Mouse (Mus musculus) liver, embryonic 13.5 days (tissue): Measurements from ENCODE around the gene Uba5. TPM values are rescaled to one million over a fixed set of nuclear protein-coding genes. Genes with fewer than 3 reads are reported as not detected.

Experiments used
- ATAC-seq: fragments of 200-750 bp; cut with Nextera tagmentation; 2 replicates; pipeline ENCODE4 v1.8.0; 2017; ENCODE audit warnings: low read depth, mild to moderate bottlenecking, moderate number of reproducible peaks, moderate library complexity
- DNase-seq: peaks from one replicate; pipeline ENCODE4 v3.0.0; 2022
- H3K27ac ChIP-seq: fragments of 300-500 bp; sonication (generic); 2 replicates; pipeline ENCODE4 v1.5.1; 2015; ENCODE audit warnings: moderate library complexity, mild to moderate bottlenecking, inconsistent platforms
- H3K27me3 ChIP-seq: fragments of 300-500 bp; sonication (generic); 2 replicates; pipeline ENCODE4 v1.6.1; 2015; ENCODE audit warnings: mild to moderate bottlenecking, inconsistent platforms
- H3K36me3 ChIP-seq: fragments of 300-500 bp; sonication (generic); 2 replicates; pipeline ENCODE4 v1.6.1; 2015; ENCODE audit warnings: mild to moderate bottlenecking, inconsistent platforms
- H3K4me1 ChIP-seq: fragments of 300-500 bp; sonication (generic); replicated peaks from 2 replicates; pipeline ENCODE4 v1.6.1; 2015; ENCODE audit warnings: inconsistent platforms
- H3K4me2 ChIP-seq: fragments of 300-500 bp; sonication (generic); 2 replicates; pipeline ENCODE4 v1.6.1; 2015; ENCODE audit warnings: inconsistent platforms, mild to moderate bottlenecking, moderate library complexity
- H3K4me3 ChIP-seq: fragments of 300-500 bp; sonication (generic); replicated peaks from 2 replicates; pipeline ENCODE4 v1.5.1; 2015; ENCODE audit warnings: mild to moderate bottlenecking, inconsistent platforms
- H3K9ac ChIP-seq: fragments of 300-500 bp; sonication (generic); 2 replicates; pipeline ENCODE4 v1.6.1; 2015; ENCODE audit warnings: mild to moderate bottlenecking, inconsistent platforms
- H3K9me3 ChIP-seq: fragments of 300-500 bp; sonication (generic); replicated peaks from 2 replicates; pipeline ENCODE4 v1.6.1; 2016; ENCODE audit warnings: inconsistent platforms
- WGBS: fragments of 180-500 bp; shearing (Covaris S2); methylation state at CpG from one replicate; pipeline ENCODE4 v1.1.7; 2015; ENCODE audit not compliant: insufficient replicate concordance; 5-methylcytosine and 5-hydroxymethylcytosine counted together
- polyA plus RNA-seq: library from polyadenylated mRNA; unstranded; fragments of >200 nt; fragmentation: Nextera tagmentation; extraction: Ambion mirVana; gene quantifications from 2 replicates; pipeline ENCODE4 v1.2.1, GENCODE M21; 2015

Uba5 gene
- polyA plus RNA-seq, 1 experiment from 2014 or later, result 20.6 TPM

GRCm38 (mm10) chr9:104092945-104093344, 30.0 kb upstream of the Uba5 start:
- WGBS, result 83% methylated on average over 5 of the region's 5 CpGs

GRCm38 (mm10) chr9:104088555-104088954, 25.6 kb upstream of the Uba5 start:
- WGBS, result 63% methylated on average over 8 of the region's 8 CpGs
- H3K9me3 ChIP-seq, result no peaks in the 10 kb centered on the region
- H3K4me2 ChIP-seq, result no peak overlapping the region
- DNase-seq (no peak), ATAC-seq (no peak)
- no peak overlapping the region for H3K27ac ChIP-seq
- H3K9ac ChIP-seq, result no peak overlapping the region
- no peaks in the 10 kb centered on the region for H3K4me1 ChIP-seq
- no peaks in the 10 kb centered on the region for H3K27me3 ChIP-seq
- no peak overlapping the region for H3K4me3 ChIP-seq
- H3K36me3 ChIP-seq, result peaks cover 6% of the 10 kb centered on the region; the same call in 1 of the 2 replicates

More at GRCm38 (mm10) chr9:104092945-104093344, 30.0 kb upstream of the Uba5 start:
- DNase-seq (no peak), ATAC-seq (no peak)
- Histone ChIP-seq H3K9me3 (no peaks in the 10 kb centered on the region), H3K27me3 (no peaks in the 10 kb centered on the region), H3K36me3 (0 out of 2 replicates have a peak, but pooled peaks cover 5% of the 10 kb centered on the region), H3K27ac (no peak overlapping the region), H3K4me2 (no peak overlapping the region), H3K9ac (no peak overlapping the region), H3K4me1 (no peaks in the 10 kb centered on the region), H3K4me3 (no peak overlapping the region)

GRCm38 (mm10) chr9:104085730-104086429, 22.9 kb upstream of the Uba5 start:
- H3K36me3 ChIP-seq, result peaks cover 15% of the 10 kb centered on the region
- ATAC-seq, result no peak
- no peak overlapping the region for H3K9ac ChIP-seq
- no peak for DNase-seq
- H3K4me2 ChIP-seq, result no peak overlapping the region
- no peaks in the 10 kb centered on the region for H3K4me1 ChIP-seq
- no peak overlapping the region for H3K27ac ChIP-seq
- no peak overlapping the region for H3K4me3 ChIP-seq
- 69% methylated on average over 4 of the region's 4 CpGs for WGBS
- no peaks in the 10 kb centered on the region for H3K27me3 ChIP-seq
- H3K9me3 ChIP-seq, result no peaks in the 10 kb centered on the region

- Histone ChIP-seq H3K27me3 (no peaks in the 10 kb centered on the region), H3K4me1 (no peaks in the 10 kb centered on the region), H3K9me3 (no peaks in the 10 kb centered on the region), H3K36me3 (peaks cover 17% of the 10 kb centered on the region), H3K9ac (no peak overlapping the region), H3K27ac (no peak overlapping the region), H3K4me3 (no peak overlapping the region), H3K4me2 (no peak overlapping the region)
- no peak for DNase-seq
- no peak for ATAC-seq
- 61% methylated on average over 3 of the region's 3 CpGs for WGBS
Observed at GRCm38 (mm10) chr9:104080038-104080437, 17.1 kb upstream of the Uba5 start.

DNA sequence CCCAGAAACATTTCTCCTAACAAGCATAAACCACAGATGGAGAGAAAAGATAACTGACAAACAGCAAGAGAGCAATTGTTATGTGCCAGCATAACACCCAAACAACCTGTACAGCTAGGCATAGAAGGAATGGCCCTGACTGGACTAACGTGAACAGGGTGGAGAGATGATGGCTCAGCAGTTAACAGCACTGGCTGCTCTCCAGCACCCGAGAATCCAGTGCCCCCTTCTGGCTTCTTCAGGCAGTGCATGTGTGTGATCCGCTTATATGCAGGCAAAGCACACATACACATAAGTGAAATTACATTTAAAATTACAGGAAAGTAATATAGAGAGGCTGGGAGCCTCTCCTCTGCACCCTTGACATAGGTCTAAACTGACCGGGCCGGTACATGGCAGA, 16.4 kb upstream of the Uba5 start:
- Histone ChIP-seq H3K27me3 (no peaks in the 10 kb centered on the region), H3K4me2 (no peak overlapping the region), H3K4me1 (no peaks in the 10 kb centered on the region), H3K4me3 (no peak overlapping the region), H3K36me3 (peaks cover 16% of the 10 kb centered on the region; the same call in 1 of the 2 replicates), H3K9ac (no peak overlapping the region), H3K9me3 (no peaks in the 10 kb centered on the region), H3K27ac (no peak overlapping the region)
- DNase-seq (peak; percentile 20), ATAC-seq (0 out of 2 replicates have a peak, but pooled peaks have one; percentile 59)
- WGBS, result 46% methylated on average over 5 of the region's 5 CpGs

- Histone ChIP-seq H3K4me3 (no peak overlapping the region), H3K9me3 (no peaks in the 10 kb centered on the region), H3K36me3 (peaks cover 11% of the 10 kb centered on the region; the same call in 1 of the 2 replicates), H3K9ac (no peak overlapping the region), H3K27ac (no peak overlapping the region), H3K4me2 (no peak overlapping the region), H3K4me1 (no peaks in the 10 kb centered on the region), H3K27me3 (no peaks in the 10 kb centered on the region)
- ATAC-seq, result no peak
- no peak for DNase-seq
- WGBS, result 90% methylated on average over 1 of the region's 1 CpGs
Observed at GRCm38 (mm10) chr9:104078780-104079179, 15.8 kb upstream of the Uba5 start.

DNA sequence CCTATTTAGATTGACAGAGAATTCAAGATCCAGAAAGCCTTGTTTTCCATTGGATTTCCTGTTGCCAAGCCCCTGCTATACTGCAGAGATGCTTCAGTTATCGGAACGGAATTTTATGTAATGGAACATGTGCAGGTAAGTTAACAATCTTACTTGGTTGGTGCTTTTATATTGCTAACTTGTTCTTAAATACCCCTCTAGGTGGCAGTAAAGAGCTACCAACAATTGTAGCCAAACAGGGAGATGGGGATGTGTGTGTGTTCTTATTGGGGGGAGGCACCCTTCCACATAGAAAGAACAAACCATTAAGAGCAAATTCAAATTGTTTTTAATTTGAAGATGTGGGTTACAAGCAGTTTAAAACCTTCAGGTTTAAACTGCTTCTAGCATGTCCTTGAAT, 12.9 kb upstream of the Uba5 start:
- DNase-seq (no peak), ATAC-seq (no peak)
- Histone ChIP-seq H3K27ac (no peak overlapping the region), H3K4me2 (no peak overlapping the region), H3K9ac (no peak overlapping the region), H3K4me1 (peaks cover 5% of the 10 kb centered on the region; the same call in 1 of the 2 replicates), H3K9me3 (no peaks in the 10 kb centered on the region), H3K36me3 (0 out of 2 replicates have a peak, but pooled peaks cover 3% of the 10 kb centered on the region), H3K27me3 (no peaks in the 10 kb centered on the region), H3K4me3 (no peak overlapping the region)
- WGBS, result 50% methylated on average over 2 of the region's 2 CpGs

DNA sequence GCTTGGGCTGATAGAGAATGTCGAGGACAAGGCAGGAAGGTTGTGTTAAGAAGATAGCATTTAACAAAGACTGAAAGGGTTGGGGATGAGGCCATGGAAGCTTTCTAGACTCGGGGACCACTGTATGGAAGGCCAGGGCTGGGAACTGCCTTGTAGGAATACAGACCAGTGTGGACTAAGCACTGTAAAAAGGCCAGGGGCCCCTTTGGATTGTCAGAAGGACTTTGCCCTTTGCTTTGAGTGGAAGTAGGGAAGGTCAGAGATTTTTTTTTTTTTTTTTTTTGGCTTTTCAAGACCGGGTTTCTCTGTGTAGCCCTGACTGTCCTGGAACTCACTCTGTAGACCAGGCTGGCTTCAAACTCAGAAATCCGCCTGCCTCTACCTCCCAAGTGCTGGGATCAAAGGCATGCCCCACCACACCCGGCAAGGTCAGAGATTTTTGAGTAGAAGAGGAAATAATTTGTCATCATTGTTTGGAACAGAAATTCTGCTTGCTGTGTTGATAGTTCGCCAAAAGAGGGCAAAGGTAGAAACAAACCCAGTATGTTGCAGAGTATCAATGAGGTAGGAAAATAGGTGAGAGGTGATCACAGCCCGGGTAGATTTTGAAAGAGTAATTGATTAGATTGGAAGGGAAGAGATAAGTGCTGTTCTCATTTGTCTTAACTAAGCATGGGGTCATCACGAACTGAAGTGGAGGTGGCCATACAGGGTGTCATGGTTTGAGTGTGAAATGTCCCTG, 8.1 kb upstream of the Uba5 start:
- Histone ChIP-seq H3K9me3 (no peaks in the 10 kb centered on the region), H3K27ac (peak overlapping the region; percentile 47; the same call in 1 of the 2 replicates), H3K4me3 (no peak overlapping the region), H3K4me2 (no peak overlapping the region), H3K27me3 (no peaks in the 10 kb centered on the region), H3K36me3 (0 out of 2 replicates have a peak, but pooled peaks cover under 1% of the 10 kb centered on the region), H3K9ac (no peak overlapping the region), H3K4me1 (peaks cover 8% of the 10 kb centered on the region; the same call in 1 of the 2 replicates)
- DNase-seq, result no peak
- WGBS, result 46% methylated on average over 8 of the region's 8 CpGs
- peak; percentile 67 for ATAC-seq

GRCm38 (mm10) chr9:104070241-104070640, 7.3 kb upstream of the Uba5 start:
- Histone ChIP-seq H3K4me1 (peaks cover 8% of the 10 kb centered on the region; the same call in 1 of the 2 replicates), H3K9ac (no peak overlapping the region), H3K36me3 (no peaks in the 10 kb centered on the region), H3K4me3 (no peak overlapping the region), H3K27me3 (no peaks in the 10 kb centered on the region), H3K4me2 (no peak overlapping the region), H3K27ac (no peak overlapping the region), H3K9me3 (no peaks in the 10 kb centered on the region)
- ATAC-seq (no peak), DNase-seq (no peak)
- WGBS, result 41% methylated on average over 4 of the region's 4 CpGs

GRCm38 (mm10) chr9:104064571-104064970, 1.6 kb upstream of the Uba5 start:
- DNase-seq, result no peak
- Histone ChIP-seq H3K36me3 (peaks cover 14% of the 10 kb centered on the region), H3K4me1 (peaks cover 24% of the 10 kb centered on the region), H3K4me2 (peak overlapping the region; percentile 28), H3K9ac (no peak overlapping the region), H3K27me3 (no peaks in the 10 kb centered on the region), H3K27ac (no peak overlapping the region), H3K9me3 (no peaks in the 10 kb centered on the region), H3K4me3 (0 out of 2 replicates have a peak overlapping the region, but pooled peaks have one; percentile 14)
- no peak for ATAC-seq
- 22% methylated on average over 1 of the region's 1 CpGs for WGBS

- DNase-seq (peak; percentile 73), ATAC-seq (peak; percentile 96)
- Histone ChIP-seq H3K36me3 (peaks cover 19% of the 10 kb centered on the region), H3K4me1 (peaks cover 24% of the 10 kb centered on the region), H3K9ac (peak within 1 kb of the TSS; percentile 87), H3K27me3 (no peaks in the 10 kb centered on the region), H3K27ac (peak within 1 kb of the TSS; percentile 58), H3K4me3 (peak within 1 kb of the TSS; percentile 87), H3K4me2 (peak within 1 kb of the TSS; percentile 93), H3K9me3 (no peaks in the 10 kb centered on the region)
- WGBS, result under 1% methylated on average over 28 of the region's 30 CpGs
Observed at GRCm38 (mm10) chr9:104063244-104063961, 469 bp upstream of the Uba5 start, which contains the start of gene Acad11. Gene Acad11, plus strand, starts transcription at chr9:104063377.
